Mouse (Mus musculus) cortical plate, adult 2 months (tissue): Measurements from ENCODE around the gene Hltf.

Experiments
- CTCF ChIP-seq: fragments of 200-500 bp; IDR thresholded peaks from 2 replicates; pipeline ENCODE4 v1.5.1; 2011; ENCODE audit warnings: mild to moderate bottlenecking, control low read depth, low read length; ENCODE audit not compliant: insufficient read depth; ENCODE audit errors: extremely low read depth
- POLR2A ChIP-seq: fragments of 200-500 bp; IDR thresholded peaks from 2 replicates; pipeline ENCODE4 v1.6.1; 2011; ENCODE audit warnings: mild to moderate bottlenecking, low read length, control low read depth; ENCODE audit not compliant: insufficient read depth; ENCODE audit errors: extremely low read depth

DNA sequence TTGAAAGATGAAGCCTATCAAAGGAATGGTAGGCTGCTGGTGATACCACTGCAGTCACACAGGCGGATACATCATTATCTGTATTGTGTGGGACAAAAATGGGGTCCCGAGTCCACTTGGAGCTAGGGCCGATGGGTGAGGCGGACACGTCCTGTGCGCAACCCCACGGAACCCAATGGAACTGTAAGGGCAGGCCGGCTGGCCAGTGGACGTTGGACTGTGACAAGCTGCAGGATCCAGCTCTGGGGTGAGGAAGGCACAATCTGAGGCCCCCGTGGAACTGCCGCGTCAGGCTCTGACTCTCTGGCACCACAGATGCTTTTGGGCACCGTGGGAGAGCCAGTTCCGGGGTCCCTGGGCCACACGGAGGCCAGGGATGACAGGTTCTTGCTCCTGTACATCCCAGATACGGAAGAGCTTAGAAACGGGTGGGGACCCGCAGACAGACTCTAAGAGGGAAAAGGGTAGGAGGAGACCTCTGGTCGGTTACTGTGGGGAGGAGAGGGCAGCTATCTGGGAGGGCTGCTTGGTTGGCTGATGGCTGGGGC lies 61.5 kb downstream of the Hltf start:
- TF ChIP-seq CTCF (no peak), POLR2A (no peak)
